Mouse (Mus musculus): ENCODE data around the gene Smc1b. TPM values are rescaled to one million over a fixed set of nuclear protein-coding genes. Genes with fewer than 3 reads are reported as not detected.
"Not testable (repeated sequence)": the region's sequence is repeated elsewhere in the genome, so short reads cannot be mapped to it uniquely, and the experiment has no call there.

The Smc1b gene
- total and polyA plus RNA-seq, 3 experiments = not detected

DNA sequence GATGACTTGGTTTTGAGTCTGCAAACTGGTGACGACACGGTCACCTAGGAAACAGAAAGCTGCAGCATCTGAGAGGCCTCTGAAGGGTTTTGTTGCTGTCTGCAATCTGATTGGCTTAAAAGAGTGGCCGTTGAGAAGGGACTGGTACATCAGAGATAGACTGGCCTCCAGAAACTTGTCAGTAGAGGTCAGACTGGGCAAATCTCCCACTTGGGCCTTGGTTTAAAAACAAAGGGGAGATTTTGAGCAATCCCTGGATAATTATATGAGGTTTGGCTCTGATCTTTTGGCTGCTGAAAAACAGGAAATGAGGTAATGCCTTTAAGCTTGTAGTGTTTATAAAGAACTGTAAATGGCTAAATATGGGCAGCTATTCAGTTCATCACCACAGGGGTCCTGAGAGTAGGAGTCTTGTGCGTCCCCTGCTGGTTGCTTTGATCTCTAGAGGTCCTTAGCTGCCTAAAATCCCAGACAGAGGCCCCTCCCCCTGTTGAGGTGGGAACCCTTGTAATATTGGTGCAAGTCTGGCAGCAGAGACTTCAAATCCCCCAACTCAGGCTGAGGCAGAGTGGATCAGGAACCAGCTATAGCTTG is 89.3 kb downstream of the Smc1b start:
- Histone ChIP-seq H3K79me2 (replicated peaks; ENCODE audit: control insufficient read depth, insufficient read depth, low read length) (no peaks in the 10 kb centered on the region), H3K27ac (peak overlapping the region; percentile 65), H3K9ac (ENCODE audit: low read depth, low read length) (no peak overlapping the region), H3K27me3 (ENCODE audit: control insufficient read depth, insufficient read depth, low read length) (no peaks in the 10 kb centered on the region), H3K4me3 (no peak overlapping the region), H3K4me1 (ENCODE audit: control insufficient read depth, insufficient read depth, low read length) (peaks cover 19% of the 10 kb centered on the region), H3K36me3 (ENCODE audit: control insufficient read depth, insufficient read depth, low read length) (no peaks in the 10 kb centered on the region)
- DNase-seq = peak; percentile 63 to 72
- 19% methylated on average over 4 of the region's 4 CpGs for WGBS
- TF ChIP-seq EP300 (IDR thresholded peaks at IDR 0.05; ENCODE audit: insufficient read depth, low read depth, low read length) (no peak), CTCF (IDR thresholded peaks at IDR 0.05) (peak; percentile 82), POLR2A (IDR thresholded peaks at IDR 0.05; ENCODE audit: insufficient read depth, low read depth, low read length) (no peak)
- intact Hi-C loops (cut with DNase I) = loop anchor here (2.0 kb wide), 1 partner anchor 40 kb away; no protein-coding TSS in a partner anchor

- Histone ChIP-seq H3K27me3 (ENCODE audit: control insufficient read depth, insufficient read depth, low read length) (no peaks in the 10 kb centered on the region), H3K4me3 (no peak overlapping the region), H3K4me1 (ENCODE audit: control insufficient read depth, insufficient read depth, low read length) (peaks cover 19% of the 10 kb centered on the region), H3K9ac (ENCODE audit: low read depth, low read length) (no peak overlapping the region), H3K27ac (peak overlapping the region; percentile 65), H3K79me2 (replicated peaks; ENCODE audit: control insufficient read depth, insufficient read depth, low read length) (no peaks in the 10 kb centered on the region), H3K36me3 (ENCODE audit: control insufficient read depth, insufficient read depth, low read length) (no peaks in the 10 kb centered on the region)
- 63% methylated on average over 10 of the region's 10 CpGs for WGBS
- no peak for DNase-seq
- intact Hi-C loops (cut with DNase I) = loop anchor here (2.0 kb wide), 1 partner anchor 39 kb away; no protein-coding TSS in a partner anchor
- TF ChIP-seq EP300 (IDR thresholded peaks at IDR 0.05; ENCODE audit: insufficient read depth, low read depth, low read length) (no peak), POLR2A (IDR thresholded peaks at IDR 0.05; ENCODE audit: insufficient read depth, low read depth, low read length) (no peak), CTCF (IDR thresholded peaks at IDR 0.05) (no peak)
These were observed 90.1 kb downstream of the Smc1b start for GRCm38 (mm10) chr15:85041546-85042225.

DNA sequence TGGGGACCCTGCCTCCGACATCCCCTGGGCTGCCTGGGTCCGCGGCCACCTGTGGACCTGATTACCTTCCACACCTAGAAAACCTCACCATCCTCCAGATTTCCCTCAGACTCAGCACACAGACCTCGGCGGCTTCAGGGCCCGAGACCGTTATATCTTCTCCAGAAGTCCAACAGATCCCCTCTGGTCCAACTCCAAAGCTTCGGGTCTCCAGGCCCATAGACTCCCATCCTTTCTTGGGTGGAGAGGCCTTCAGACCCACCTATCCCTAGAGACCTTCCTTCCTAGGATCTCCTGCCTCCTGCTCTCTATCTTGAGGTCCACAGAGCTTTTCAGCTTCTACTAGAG is 94.4 kb downstream of the Smc1b start:
- no peaks in the 10 kb centered on the region for H3K79me2 ChIP-seq (replicated peaks; ENCODE audit: control insufficient read depth, insufficient read depth, low read length)
- no peak for DNase-seq
- no peaks in the 10 kb centered on the region for H3K27me3 ChIP-seq (ENCODE audit: control insufficient read depth, insufficient read depth, low read length)
- H3K4me3 ChIP-seq = peak overlapping the region; percentile 73
- peak overlapping the region; percentile 88 for H3K9ac ChIP-seq (ENCODE audit: low read depth, low read length)
- H3K36me3 ChIP-seq (ENCODE audit: control insufficient read depth, insufficient read depth, low read length) = no peaks in the 10 kb centered on the region
- TF ChIP-seq POLR2A (IDR thresholded peaks at IDR 0.05; ENCODE audit: insufficient read depth, low read depth, low read length) = no peak
- no peak for TF ChIP-seq EP300 (IDR thresholded peaks at IDR 0.05; ENCODE audit: insufficient read depth, low read depth, low read length)
- no peak for TF ChIP-seq CTCF (IDR thresholded peaks at IDR 0.05)
- peaks cover 14% of the 10 kb centered on the region for H3K4me1 ChIP-seq (ENCODE audit: control insufficient read depth, insufficient read depth, low read length)
- intact Hi-C loops (cut with DNase I) = loop anchor here (2.0 kb wide), 1 partner anchor 49 kb away; the partner anchor contains the start of gene 5031439G07Rik
- H3K27ac ChIP-seq = peak overlapping the region; percentile 86
- 2% methylated on average over 8 of the region's 8 CpGs for WGBS

DNA sequence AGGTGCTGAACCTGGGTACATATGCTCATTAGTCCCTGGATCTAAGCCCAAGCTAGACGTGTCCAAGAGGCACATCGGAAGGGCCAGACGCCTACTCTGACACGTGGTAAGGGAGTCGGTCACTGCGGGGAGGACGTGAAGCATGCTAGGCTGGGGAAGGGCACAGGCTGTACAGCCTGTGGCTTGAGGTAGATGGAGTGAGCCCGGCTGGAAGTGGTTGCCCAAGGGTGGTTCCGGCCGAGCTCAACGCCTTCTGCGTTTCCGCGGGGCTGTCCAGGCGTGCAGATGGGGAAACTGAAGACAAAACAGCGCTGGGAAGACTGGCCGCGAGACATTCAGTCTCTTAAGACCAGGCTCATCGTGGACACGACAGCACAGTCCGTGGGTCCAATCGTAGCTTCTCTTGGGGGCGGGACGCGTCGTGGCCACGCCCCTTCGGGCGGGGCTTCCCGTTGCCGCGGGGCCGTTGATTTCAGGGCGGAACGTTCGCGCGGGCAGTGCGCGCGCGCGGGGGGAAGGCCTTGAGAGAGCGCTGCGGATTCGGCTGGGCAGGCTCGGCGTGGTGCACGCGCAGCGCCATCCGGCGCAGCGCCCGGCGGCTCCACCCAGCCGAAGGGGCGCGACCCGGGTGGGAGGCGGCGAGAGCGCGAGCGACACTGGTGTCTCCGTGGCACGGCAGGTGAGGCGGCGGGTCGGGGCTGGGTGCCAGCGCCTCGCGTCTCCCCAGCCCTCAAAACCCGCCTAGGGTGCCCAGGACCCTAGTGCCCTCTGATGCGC is 95.0 kb downstream of the Smc1b start:
- intact Hi-C loops (cut with DNase I) = loop anchor here (2.0 kb wide), 1 partner anchor 48 kb away; the partner anchor contains the start of gene 5031439G07Rik
- peak overlapping the region; percentile 86 for H3K27ac ChIP-seq
- no peaks in the 10 kb centered on the region for H3K79me2 ChIP-seq (replicated peaks; ENCODE audit: control insufficient read depth, insufficient read depth, low read length)
- H3K9ac ChIP-seq (ENCODE audit: low read depth, low read length) = peak overlapping the region; percentile 88
- under 1% methylated on average over 75 of the region's 75 CpGs for WGBS
- no peaks in the 10 kb centered on the region for H3K27me3 ChIP-seq (ENCODE audit: control insufficient read depth, insufficient read depth, low read length)
- TF ChIP-seq EP300 (IDR thresholded peaks at IDR 0.05; ENCODE audit: insufficient read depth, low read depth, low read length) (peak; percentile 75; the same call in 1 of the 2 replicates), CTCF (IDR thresholded peaks at IDR 0.05) (no peak), POLR2A (IDR thresholded peaks at IDR 0.05; ENCODE audit: insufficient read depth, low read depth, low read length) (peak; percentile 51)
- peak overlapping the region; percentile 73 for H3K4me3 ChIP-seq
- H3K4me1 ChIP-seq (ENCODE audit: control insufficient read depth, insufficient read depth, low read length) = peaks cover 11% of the 10 kb centered on the region
- H3K36me3 ChIP-seq (ENCODE audit: control insufficient read depth, insufficient read depth, low read length) = no peaks in the 10 kb centered on the region
- peak; percentile 98 to 99 for DNase-seq

DNA sequence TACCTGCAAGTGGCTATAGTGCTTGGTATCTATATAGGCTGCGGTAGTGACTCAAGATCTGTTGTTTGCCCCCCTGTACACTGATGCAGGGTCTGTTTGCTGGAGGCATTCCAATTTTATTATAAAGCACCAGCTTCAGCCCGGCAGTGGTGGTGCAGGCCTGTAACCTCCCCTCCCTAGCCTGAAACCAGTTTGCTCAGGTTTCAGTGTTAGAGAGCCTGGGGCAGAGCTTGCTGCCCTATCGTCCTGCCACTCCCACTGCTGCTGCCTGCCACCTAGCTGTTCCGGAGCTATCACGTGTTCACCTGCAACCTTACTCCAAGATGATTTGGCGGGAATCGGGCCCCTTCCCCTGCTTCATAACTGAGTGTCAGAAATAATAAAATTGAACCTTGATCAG is 97.8 kb downstream of the Smc1b start:
- H3K27ac ChIP-seq; H3K9ac ChIP-seq (ENCODE audit: low read depth, low read length); H3K4me3 ChIP-seq; H3K4me1 ChIP-seq (ENCODE audit: control insufficient read depth, insufficient read depth, low read length); H3K36me3 ChIP-seq (ENCODE audit: control insufficient read depth, insufficient read depth, low read length); H3K27me3 ChIP-seq (ENCODE audit: control insufficient read depth, insufficient read depth, low read length); DNase-seq; intact Hi-C loops (cut with DNase I); H3K79me2 ChIP-seq (replicated peaks; ENCODE audit: control insufficient read depth, insufficient read depth, low read length): not testable (repeated sequence)
- 49% methylated on average over 7 of the region's 7 CpGs for WGBS
